Mouse (Mus musculus): ENCODE measurements around the gene Pdk1. TPM values are rescaled to one million over a fixed set of nuclear protein-coding genes. Genes with fewer than 3 reads are reported as not detected.

Gene Pdk1
- total RNA-seq, 2 experiments from 2014 or later, result 47.4 to 60.1 TPM

GRCm38 (mm10) chr2:71936711-71937110 lies 63.7 kb downstream of the Pdk1 start:
- no peak for DNase-seq (ENCODE audit: low spot score in 2 of 2)

GRCm38 (mm10) chr2:71937649-71938308 lies 64.8 kb downstream of the Pdk1 start:
- DNase-seq (ENCODE audit: low spot score in 2 of 2), result no peak

- DNase-seq (ENCODE audit: low spot score in 2 of 2), result no peak
Measured at GRCm38 (mm10) chr2:71938716-71939393, 65.8 kb downstream of the Pdk1 start.

- no peak for DNase-seq (ENCODE audit: low spot score in 2 of 2)
Measured at GRCm38 (mm10) chr2:71941005-71941720, 68.1 kb downstream of the Pdk1 start.

GRCm38 (mm10) chr2:71941721-71942087 lies 68.7 kb downstream of the Pdk1 start:
- no peak for DNase-seq (ENCODE audit: low spot score in 2 of 2)

- no peak for DNase-seq (ENCODE audit: low spot score in 2 of 2)
Measured at GRCm38 (mm10) chr2:71951212-71951611, 78.2 kb downstream of the Pdk1 start.

Other genes with a start within 250 kb of the Pdk1 start
- 100 to 1,000 TPM; 240 to 287 TPM for gene Itga6, start 127.6 kb upstream of the Pdk1 start, total RNA-seq (2021)
- gene Rapgef4, start 108.0 kb downstream of the Pdk1 start, total RNA-seq (2021), result 100 to 1,000 TPM; 171 to 221 TPM

Data from adrenal gland, postnatal 4 days (tissue).